Mouse (Mus musculus): ENCODE measurements at regions not wholly inside any gene's neighbourhood (a gene's known extent, or its start where the extent isn't known, plus 50 kb on each side); places are given as distances from the start of the nearest gene placed in this dataset.

GRCm38 (mm10) chrX:107477066-107477465 lies 73.9 kb upstream of the Itm2a start:
- DNase-seq (ENCODE audit: low spot score), result peak; percentile 56

GRCm38 (mm10) chrX:107469242-107469641 lies 66.1 kb upstream of the Itm2a start:
- peak; percentile 48 for DNase-seq (ENCODE audit: low spot score)
